ENCODE assay signal across 19 mouse cellular contexts in the genomic region with DNA sequence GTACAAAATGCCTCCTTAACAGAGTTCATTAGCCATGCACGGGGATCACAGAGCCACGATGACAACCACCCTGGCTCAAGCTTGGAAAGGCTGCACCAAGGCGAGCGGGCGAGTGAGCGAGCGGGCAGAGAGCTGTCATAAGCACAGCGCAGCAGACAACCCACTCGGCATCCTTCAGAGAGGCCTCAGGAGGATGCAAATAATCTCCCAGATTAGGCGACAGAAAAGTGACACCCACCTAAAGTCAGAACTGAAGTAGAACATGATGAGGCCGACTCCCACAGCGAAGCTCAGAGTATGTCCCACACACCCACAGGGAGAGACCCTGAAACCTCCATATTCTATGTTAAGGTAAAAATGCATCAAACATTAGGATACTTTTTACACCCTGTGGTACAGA.
"Had no signal": no experiment of that assay in that cellular context is flagged by ENCODE, and none has a peak within 500 bp of the region (broad histone marks: within the 10 kb centered on the region; RNA-seq: fewer than 3 reads in every experiment).

No protein-coding gene starts in this region.

- H3K9ac ChIP-seq: liver, embryonic 15.5 days; liver, postnatal 0 days; lung, embryonic 15.5 days; midbrain, embryonic 13.5 days; midbrain, embryonic 15.5 days; neural tube, embryonic 12.5 days had no signal

- H3K9me3 ChIP-seq: liver, embryonic 15.5 days; lung, embryonic 15.5 days; megakaryocyte, embryonic 14.5 days; midbrain, embryonic 13.5 days; midbrain, embryonic 15.5 days; neural tube, embryonic 12.5 days had no signal

- DNase-seq: liver, postnatal 0 days; lung, adult 2 months; lung, postnatal 14 days; lung, postnatal 36 days; retina, postnatal 1 day; right cerebral cortex, postnatal 25 days; right cerebral cortex, postnatal 4 days; spleen, adult 18-20 months; thymus, adult 18-20 months; thymus, postnatal 14 days; thymus, postnatal 36 days had no signal

- H3K36me3 ChIP-seq: midbrain, embryonic 15.5 days had no signal

- H3K4me3 ChIP-seq: liver, embryonic 15.5 days; lung, embryonic 15.5 days; megakaryocyte, embryonic 14.5 days; midbrain, embryonic 13.5 days; midbrain, embryonic 15.5 days; neural tube, embryonic 12.5 days had no signal

- H3K27me3 ChIP-seq: liver, embryonic 15.5 days; lung, embryonic 15.5 days; megakaryocyte, embryonic 14.5 days; midbrain, embryonic 13.5 days; midbrain, embryonic 15.5 days; neural tube, embryonic 12.5 days had no signal

- H3K4me2 ChIP-seq: liver, embryonic 15.5 days; lung, embryonic 15.5 days; midbrain, embryonic 11.5 days; midbrain, embryonic 13.5 days; midbrain, embryonic 15.5 days; neural tube, embryonic 12.5 days had no signal

- H3K27ac ChIP-seq: liver, embryonic 15.5 days; lung, embryonic 15.5 days; macrophage; midbrain, embryonic 13.5 days; midbrain, embryonic 15.5 days; neural tube, embryonic 12.5 days had no signal

- ATAC-seq: liver, postnatal 0 days; midbrain, embryonic 13.5 days; midbrain, embryonic 15.5 days had no signal
